ENCODE assay signal across 11 mouse cellular contexts in genomic region chr7:139103960-139104381, GRCm38 (mm10). TPM values are rescaled to one million over a fixed set of nuclear protein-coding genes. Genes with fewer than 3 reads are reported as not detected.
DNase-seq lines count a peak whose midpoint lies in the region; ATAC-seq lines count a peak whose summit lies in the region.
"Had no signal": no experiment of that assay in that cellular context is flagged by ENCODE, and none has a peak within 500 bp of the region (broad histone marks: within the 10 kb centered on the region; RNA-seq: fewer than 3 reads in every experiment).

No protein-coding gene starts in this region.

- no peak overlapping the region for H3K27ac ChIP-seq in forebrain, embryonic 14.5 days (ENCODE audit: low read depth, low read length)
- no peak overlapping the region for H3K27ac ChIP-seq in forebrain, embryonic 10.5 days
- no peak overlapping the region for H3K27ac ChIP-seq in hindbrain, embryonic 16.5 days (ENCODE audit: low read depth, low read length)
- H3K27ac ChIP-seq: lung, embryonic 15.5 days had no signal

- no peaks in the 10 kb centered on the region for H3K27me3 ChIP-seq in forebrain, embryonic 14.5 days (replicated peaks; ENCODE audit: control insufficient read depth, insufficient read depth, low read length)
- no peaks in the 10 kb centered on the region for H3K27me3 ChIP-seq in forebrain, embryonic 10.5 days (ENCODE audit: poor library complexity, severe bottlenecking)
- no peaks in the 10 kb centered on the region for H3K27me3 ChIP-seq in hindbrain, embryonic 16.5 days (replicated peaks; ENCODE audit: control insufficient read depth, insufficient read depth, low read length)
- H3K27me3 ChIP-seq: lung, embryonic 15.5 days had no signal

- WGBS in forebrain, embryonic 14.5 days, result 57% methylated on average over 10 of the region's 10 CpGs
- 68% methylated on average over 10 of the region's 10 CpGs for WGBS in forebrain, embryonic 10.5 days
- WGBS in hindbrain, embryonic 16.5 days, result 45% methylated on average over 10 of the region's 10 CpGs

- no peak overlapping the region for H3K9ac ChIP-seq in forebrain, embryonic 14.5 days (ENCODE audit: low read length)
- H3K9ac ChIP-seq in hindbrain, embryonic 16.5 days (ENCODE audit: low read depth, low read length), result no peak overlapping the region
- H3K9ac ChIP-seq: lung, embryonic 15.5 days had no signal

- no peaks in the 10 kb centered on the region for H3K4me1 ChIP-seq in forebrain, embryonic 14.5 days (ENCODE audit: control insufficient read depth, insufficient read depth, low read length)
- 0 out of 2 replicates have a peak, but pooled peaks cover 2% of the 10 kb centered on the region for H3K4me1 ChIP-seq in forebrain, embryonic 10.5 days
- H3K4me1 ChIP-seq in hindbrain, embryonic 16.5 days (ENCODE audit: control insufficient read depth, insufficient read depth, low read depth, low read length), result no peaks in the 10 kb centered on the region
- H3K4me1 ChIP-seq: lung, embryonic 15.5 days had no signal

- no peaks in the 10 kb centered on the region for H3K9me3 ChIP-seq in forebrain, embryonic 14.5 days (replicated peaks; ENCODE audit: control insufficient read depth, low read length)
- H3K9me3 ChIP-seq in forebrain, embryonic 10.5 days, result no peaks in the 10 kb centered on the region
- no peaks in the 10 kb centered on the region for H3K9me3 ChIP-seq in hindbrain, embryonic 16.5 days (ENCODE audit: control insufficient read depth, low read length)
- H3K9me3 ChIP-seq: lung, embryonic 15.5 days had no signal

- no peak overlapping the region for H3K4me2 ChIP-seq in forebrain, embryonic 14.5 days (ENCODE audit: low read length)
- no peak overlapping the region for H3K4me2 ChIP-seq in hindbrain, embryonic 16.5 days (ENCODE audit: low read length)
- H3K4me2 ChIP-seq: lung, embryonic 15.5 days had no signal

- H3K36me3 ChIP-seq in forebrain, embryonic 14.5 days (ENCODE audit: control insufficient read depth, insufficient read depth, low read length), result peaks cover 10% of the 10 kb centered on the region; the same call in 1 of the 2 replicates
- peaks cover 30% of the 10 kb centered on the region for H3K36me3 ChIP-seq in forebrain, embryonic 10.5 days (replicated peaks)
- peaks cover 3% of the 10 kb centered on the region for H3K36me3 ChIP-seq in hindbrain, embryonic 16.5 days (ENCODE audit: control insufficient read depth, insufficient read depth, low read length)
- H3K36me3 ChIP-seq: lung, embryonic 15.5 days had no signal

- no peak overlapping the region for H3K4me3 ChIP-seq in forebrain, embryonic 14.5 days (ENCODE audit: low read depth, low read length)
- H3K4me3 ChIP-seq in forebrain, embryonic 10.5 days, result no peak overlapping the region
- H3K4me3 ChIP-seq in hindbrain, embryonic 16.5 days (ENCODE audit: low read length), result no peak overlapping the region
- H3K4me3 ChIP-seq: lung, embryonic 15.5 days had no signal

- ATAC-seq in forebrain, embryonic 14.5 days, result peak; percentile 47
- ATAC-seq in hindbrain, embryonic 16.5 days, result peak; percentile 25; the same call in 1 of the 2 replicates

- DNase-seq in forebrain, embryonic 14.5 days (ENCODE audit: low spot score), result no peak
- no peak for DNase-seq in forebrain, embryonic 10.5 days (ENCODE audit: extremely low spot score, low spot score)
- peak; percentile 47 for DNase-seq in ovary, postnatal 36 days (ENCODE audit: low spot score)
- no peak for DNase-seq in ovary, postnatal 10 days (ENCODE audit: low spot score)
- no peak for DNase-seq in yolk sac, embryonic 10.5 days (ENCODE audit: low spot score)
- DNase-seq in frontal cortex, postnatal 25 days (ENCODE audit: low spot score in 2 of 2), result no peak
- DNase-seq in thymus, postnatal 36 days, result no peak
- DNase-seq: gastrocnemius, postnatal 10 days; kidney, postnatal 14 days had no signal

RNA-seq across cellular contexts. Expression of gene Dpysl4, which starts 18.2 kb away (rescaled TPM):
- polyA plus RNA-seq in forebrain, embryonic 14.5 days (2014; fragmentation: Nextera tagmentation; extraction: Ambion mirVana), result 123 and 141 TPM in 2 replicates
- polyA plus RNA-seq in forebrain, embryonic 10.5 days (2016; fragmentation: Nextera tagmentation; extraction: Ambion mirVana), result 72.5 and 76.5 TPM in 2 replicates
- polyA plus RNA-seq in hindbrain, embryonic 16.5 days (2015; fragmentation: Nextera tagmentation; extraction: Ambion mirVana), result 177 and 182 TPM in 2 replicates
